Mouse (Mus musculus) left cerebral cortex, postnatal 10 days (tissue): ENCODE results near the gene Trpm3. TPM values are rescaled to one million over a fixed set of nuclear protein-coding genes. Genes with fewer than 3 reads are reported as not detected.
"Not testable (repeated sequence)": the region's sequence is repeated elsewhere in the genome, so short reads cannot be mapped to it uniquely, and the experiment has no call there.

ENCODE experiments used
- DNase-seq, 2 experiments: peaks; one replicate each; pipeline ENCODE4 v3.0.0; 2021 to 2022; ENCODE audit warnings: low spot score in 2 of 2, mixed read lengths in 1 of 2; ENCODE audit errors: extremely low spot score in 1 of 2
- intact Hi-C: fragments of 180-260 bp; cut with DNase I; formaldehyde crosslinking; loops from one replicate; pipeline ENCODE4 v1.15.1; 2025
- microRNA-seq: library from miRNA; unstranded; fragments of <30 nt; microRNA quantifications from one replicate; pipeline ENCODE4 v1.2.0, GENCODE M21; 2022
- total RNA-seq, 2 experiments: library from RNA; stranded (reverse); gene quantifications; 2 replicates each; pipeline ENCODE4 v1.2.3; 2021

Gene Trpm3
- total RNA-seq, 2 experiments from 2014 or later = 63.0 to 67.9 TPM

GRCm38 (mm10) chr19:23028283-23028682 is 889.4 kb downstream of the Trpm3 start:
- intact Hi-C loops = loop anchor here (10.0 kb wide), 1 partner anchor 107 kb away; no protein-coding TSS in a partner anchor
- no peak for DNase-seq

- DNase-seq, intact Hi-C loops: not testable (repeated sequence)
Measured at GRCm38 (mm10) chr19:23033343-23033742, 894.5 kb downstream of the Trpm3 start.

GRCm38 (mm10) chr19:23034117-23034516 is 895.3 kb downstream of the Trpm3 start:
- no peak for DNase-seq
- intact Hi-C loops = no loop called here

- intact Hi-C loops = no loop called here
- DNase-seq = peak in 1 of 2 experiments; percentile 80
Measured at GRCm38 (mm10) chr19:23034933-23035332, 896.1 kb downstream of the Trpm3 start.

GRCm38 (mm10) chr19:23035786-23036185 is 896.9 kb downstream of the Trpm3 start:
- no peak for DNase-seq
- intact Hi-C loops = no loop called here

- intact Hi-C loops = no loop called here
- peak; percentile 25 to 52 for DNase-seq
Measured at GRCm38 (mm10) chr19:23036782-23037477, 898.1 kb downstream of the Trpm3 start.

GRCm38 (mm10) chr19:23037499-23037898 is 898.7 kb downstream of the Trpm3 start:
- no peak for DNase-seq
- intact Hi-C loops = no loop called here

- no peak for DNase-seq
- intact Hi-C loops = no loop called here
Measured at GRCm38 (mm10) chr19:23038321-23038720, 899.5 kb downstream of the Trpm3 start.

- no peak for DNase-seq
- intact Hi-C loops = no loop called here
Measured at GRCm38 (mm10) chr19:23041483-23042167, 902.8 kb downstream of the Trpm3 start.

- intact Hi-C loops = no loop called here
Measured at GRCm38 (mm10) chr19:23042168-23042733, 903.4 kb downstream of the Trpm3 start.

GRCm38 (mm10) chr19:23043699-23044098 is 904.9 kb downstream of the Trpm3 start:
- DNase-seq = no peak
- intact Hi-C loops = no loop called here

More at GRCm38 (mm10) chr19:23042168-23042733, 903.4 kb downstream of the Trpm3 start:
- no peak for DNase-seq

Small RNA genes lying within 50 kb of the gene (microRNA-seq; reads per million reads assigned to microRNA genes)
- 947 reads per million, percentile 76 among the genes with 10 or more reads in this experiment for gene Mir204
